Mouse (Mus musculus): Measurements from ENCODE around the gene Ppm1n. TPM values are rescaled to one million over a fixed set of nuclear protein-coding genes. Genes with fewer than 3 reads are reported as not detected.

Gene Ppm1n
- polyA plus RNA-seq, 1 experiment from 2014 or later, result not detected

DNA sequence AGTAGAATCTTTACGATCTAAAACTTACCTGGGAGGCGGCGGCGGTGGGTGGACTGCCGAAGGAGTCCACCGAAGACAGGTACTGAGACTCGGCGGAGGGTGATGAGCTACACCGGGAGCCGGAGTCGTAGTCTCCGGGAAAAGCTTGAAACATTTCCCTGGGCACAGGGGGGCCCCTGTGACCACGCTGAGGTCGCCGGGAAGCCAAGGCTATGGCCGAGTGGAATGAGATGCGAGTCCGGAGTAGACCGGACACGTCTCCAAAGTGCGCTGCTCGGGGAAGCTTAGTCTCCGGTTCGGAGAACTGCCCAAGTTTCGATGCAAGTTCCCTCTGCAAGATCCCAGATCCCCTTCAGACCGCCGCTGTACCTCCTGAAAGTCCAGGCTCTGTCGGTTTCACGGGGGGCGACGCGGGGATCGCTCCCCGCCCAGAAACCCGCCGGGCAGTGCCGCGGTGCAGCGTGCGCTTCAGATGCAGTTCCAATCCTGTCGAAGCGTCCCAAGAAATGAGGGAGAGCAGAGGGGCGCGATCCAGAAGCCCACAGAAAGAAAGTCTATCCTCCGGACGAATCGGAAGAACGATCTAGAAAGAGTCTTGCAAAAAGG, 29.5 kb upstream of the Ppm1n start:
- no peak overlapping the region; the same call in 1 of the 2 replicates for H3K27ac ChIP-seq (ENCODE audit: low read length)
- no peaks in the 10 kb centered on the region for H3K9me3 ChIP-seq (ENCODE audit: control insufficient read depth, low read length)
- H3K4me3 ChIP-seq (ENCODE audit: low read length), result peak overlapping the region; percentile 65
- peak overlapping the region; percentile 100 for H3K4me2 ChIP-seq (ENCODE audit: low read depth, low read length)
- H3K27me3 ChIP-seq (ENCODE audit: control insufficient read depth, insufficient read depth, low read depth, low read length), result peaks cover 29% of the 10 kb centered on the region
- WGBS, result under 1% methylated on average over 48 of the region's 48 CpGs
- H3K36me3 ChIP-seq (ENCODE audit: control insufficient read depth, insufficient read depth, low read length), result no peaks in the 10 kb centered on the region
- H3K9ac ChIP-seq (ENCODE audit: low read length), result peak overlapping the region; percentile 64
- ATAC-seq (ENCODE audit: low read depth), result no peak
- peaks cover 22% of the 10 kb centered on the region for H3K4me1 ChIP-seq (replicated peaks; ENCODE audit: control insufficient read depth, insufficient read depth, low read length)

DNA sequence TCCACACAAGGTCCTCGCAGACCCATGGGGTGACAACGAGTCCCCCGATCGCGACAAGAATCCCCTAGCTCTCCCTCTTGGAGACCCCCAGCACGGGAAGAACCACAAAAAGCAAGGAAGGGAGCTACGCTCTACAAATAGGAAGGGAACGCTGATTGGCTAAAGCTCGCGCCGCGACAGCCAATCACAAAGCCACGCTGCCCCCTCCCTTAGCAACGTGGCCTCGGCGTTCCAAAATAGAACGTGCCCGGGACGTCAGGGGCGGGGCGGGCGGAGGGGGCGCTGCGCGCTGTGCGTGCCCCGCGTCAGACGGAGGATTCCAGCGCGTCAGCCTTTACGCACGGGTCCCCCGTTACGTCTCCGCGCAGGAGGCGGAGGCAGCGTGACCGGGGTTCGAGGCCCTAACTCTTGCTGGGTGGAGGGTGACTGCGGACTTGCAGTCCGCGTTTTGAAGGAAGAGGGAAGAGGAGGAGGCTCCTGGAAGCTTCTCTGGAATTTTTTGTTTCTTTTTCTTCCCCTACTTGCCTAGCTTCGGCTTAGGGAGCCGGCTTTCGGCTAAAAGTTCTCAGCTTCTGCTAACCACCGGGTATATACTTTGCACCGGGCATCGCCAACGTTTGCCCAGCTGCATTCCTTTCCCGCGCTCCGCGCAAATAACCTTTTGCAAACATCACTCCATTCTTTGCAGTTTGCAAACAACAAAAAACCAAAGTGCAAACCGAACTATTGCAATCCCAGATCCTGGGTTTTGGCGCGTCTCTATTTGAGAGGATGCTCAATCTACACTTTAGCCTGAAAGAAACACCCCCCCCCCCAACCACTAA, 28.8 kb upstream of the Ppm1n start:
- Histone ChIP-seq H3K36me3 (ENCODE audit: control insufficient read depth, insufficient read depth, low read length) (no peaks in the 10 kb centered on the region), H3K9ac (ENCODE audit: low read length) (peak overlapping the region; percentile 64), H3K4me2 (ENCODE audit: low read depth, low read length) (peak overlapping the region; percentile 100), H3K27me3 (ENCODE audit: control insufficient read depth, insufficient read depth, low read depth, low read length) (peaks cover 36% of the 10 kb centered on the region), H3K4me1 (replicated peaks; ENCODE audit: control insufficient read depth, insufficient read depth, low read length) (peaks cover 28% of the 10 kb centered on the region), H3K9me3 (ENCODE audit: control insufficient read depth, low read length) (no peaks in the 10 kb centered on the region), H3K4me3 (ENCODE audit: low read length) (peak overlapping the region; percentile 65), H3K27ac (ENCODE audit: low read length) (peak overlapping the region; percentile 62)
- under 1% methylated on average over 58 of the region's 58 CpGs for WGBS
- peak; percentile 88 for ATAC-seq (ENCODE audit: low read depth)

DNA sequence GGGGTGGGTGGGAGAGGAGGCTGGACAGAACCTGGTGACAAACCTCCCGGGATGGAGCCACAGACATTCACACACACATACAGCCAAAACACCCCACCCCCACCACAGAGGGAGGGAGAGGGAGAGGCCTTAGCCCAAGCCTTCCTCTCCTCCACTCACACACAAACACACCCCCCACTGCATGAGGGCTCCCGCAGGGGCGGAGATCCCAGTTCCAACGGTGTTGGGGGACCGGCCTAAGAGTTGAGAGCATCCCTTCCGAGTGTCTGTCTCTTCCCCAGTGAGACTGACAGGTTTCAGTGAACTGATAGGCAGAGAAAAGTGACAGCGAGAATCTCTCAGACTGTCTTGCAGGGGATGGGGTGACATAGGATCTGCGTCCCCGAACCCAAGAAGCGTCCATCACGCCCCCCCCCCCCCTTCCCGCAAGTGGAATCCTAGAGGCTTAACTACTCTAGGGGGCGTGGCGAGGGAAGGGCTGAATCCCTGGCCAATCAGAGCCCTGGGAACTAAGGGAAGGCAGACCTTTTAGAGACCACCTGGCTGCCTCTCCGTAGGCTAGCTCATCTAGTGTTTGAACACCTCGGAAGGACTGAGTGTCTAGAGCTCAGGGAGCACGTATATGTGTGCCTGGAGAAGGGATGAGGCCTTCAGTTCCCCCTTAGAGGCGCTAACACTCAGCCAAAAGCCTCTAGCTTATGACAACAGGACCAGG, 28.0 kb upstream of the Ppm1n start:
- 2% methylated on average over 18 of the region's 18 CpGs for WGBS
- Histone ChIP-seq H3K4me3 (ENCODE audit: low read length) (peak overlapping the region; percentile 65), H3K4me1 (replicated peaks; ENCODE audit: control insufficient read depth, insufficient read depth, low read length) (peaks cover 30% of the 10 kb centered on the region), H3K4me2 (ENCODE audit: low read depth, low read length) (peak overlapping the region; percentile 100), H3K27ac (ENCODE audit: low read length) (peak overlapping the region; percentile 62), H3K9ac (ENCODE audit: low read length) (peak overlapping the region; percentile 61), H3K36me3 (ENCODE audit: control insufficient read depth, insufficient read depth, low read length) (no peaks in the 10 kb centered on the region), H3K9me3 (ENCODE audit: control insufficient read depth, low read length) (no peaks in the 10 kb centered on the region), H3K27me3 (ENCODE audit: control insufficient read depth, insufficient read depth, low read depth, low read length) (peaks cover 44% of the 10 kb centered on the region)
- peak; percentile 63 for ATAC-seq (ENCODE audit: low read depth)

DNA sequence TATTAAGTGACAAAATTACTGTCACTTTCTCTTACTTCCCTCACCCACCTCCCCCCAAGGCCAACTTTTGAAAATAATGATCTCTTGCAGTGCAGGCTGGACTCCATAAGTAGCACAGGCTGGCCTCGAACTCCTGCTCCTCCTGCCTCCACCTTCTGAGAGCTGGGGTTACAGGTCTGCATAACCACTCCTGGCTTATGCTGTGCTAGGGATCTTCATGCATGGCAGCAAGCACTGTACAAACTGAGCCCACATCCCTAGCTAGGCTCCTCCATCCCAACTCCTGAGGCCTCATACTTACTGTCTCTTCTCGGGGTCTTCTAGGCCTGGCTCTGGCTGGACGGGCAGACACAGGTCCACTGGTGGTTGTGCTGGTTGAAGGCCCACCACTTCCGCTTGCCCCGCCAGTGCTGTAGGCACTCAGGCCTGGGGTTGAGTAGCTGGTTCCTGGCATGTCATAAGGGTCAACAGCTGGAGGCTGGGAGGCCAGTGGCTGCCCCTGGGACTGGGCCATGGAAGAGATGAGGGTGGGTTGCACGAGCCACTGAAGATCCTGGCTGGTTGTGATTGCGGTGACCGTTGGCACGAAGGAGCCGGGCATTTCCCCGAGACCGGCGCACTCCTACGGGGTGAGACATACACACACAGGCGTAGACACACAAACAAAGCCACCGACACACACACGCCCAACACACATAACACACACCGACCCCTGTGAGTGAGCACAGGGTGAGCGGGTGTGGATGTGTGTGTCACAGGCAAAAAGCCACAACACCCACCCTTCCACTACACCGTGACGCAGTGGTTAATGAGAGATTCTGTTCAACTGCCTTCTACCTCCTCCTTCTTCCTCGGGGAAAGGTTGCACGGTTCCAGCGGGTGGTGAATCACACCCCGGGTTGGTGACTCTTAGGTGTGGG, 27.2 kb upstream of the Ppm1n start:
- no peak overlapping the region for H3K4me3 ChIP-seq (ENCODE audit: low read length)
- H3K27me3 ChIP-seq (ENCODE audit: control insufficient read depth, insufficient read depth, low read depth, low read length), result peaks cover 51% of the 10 kb centered on the region
- H3K9ac ChIP-seq (ENCODE audit: low read length), result no peak overlapping the region

DNA sequence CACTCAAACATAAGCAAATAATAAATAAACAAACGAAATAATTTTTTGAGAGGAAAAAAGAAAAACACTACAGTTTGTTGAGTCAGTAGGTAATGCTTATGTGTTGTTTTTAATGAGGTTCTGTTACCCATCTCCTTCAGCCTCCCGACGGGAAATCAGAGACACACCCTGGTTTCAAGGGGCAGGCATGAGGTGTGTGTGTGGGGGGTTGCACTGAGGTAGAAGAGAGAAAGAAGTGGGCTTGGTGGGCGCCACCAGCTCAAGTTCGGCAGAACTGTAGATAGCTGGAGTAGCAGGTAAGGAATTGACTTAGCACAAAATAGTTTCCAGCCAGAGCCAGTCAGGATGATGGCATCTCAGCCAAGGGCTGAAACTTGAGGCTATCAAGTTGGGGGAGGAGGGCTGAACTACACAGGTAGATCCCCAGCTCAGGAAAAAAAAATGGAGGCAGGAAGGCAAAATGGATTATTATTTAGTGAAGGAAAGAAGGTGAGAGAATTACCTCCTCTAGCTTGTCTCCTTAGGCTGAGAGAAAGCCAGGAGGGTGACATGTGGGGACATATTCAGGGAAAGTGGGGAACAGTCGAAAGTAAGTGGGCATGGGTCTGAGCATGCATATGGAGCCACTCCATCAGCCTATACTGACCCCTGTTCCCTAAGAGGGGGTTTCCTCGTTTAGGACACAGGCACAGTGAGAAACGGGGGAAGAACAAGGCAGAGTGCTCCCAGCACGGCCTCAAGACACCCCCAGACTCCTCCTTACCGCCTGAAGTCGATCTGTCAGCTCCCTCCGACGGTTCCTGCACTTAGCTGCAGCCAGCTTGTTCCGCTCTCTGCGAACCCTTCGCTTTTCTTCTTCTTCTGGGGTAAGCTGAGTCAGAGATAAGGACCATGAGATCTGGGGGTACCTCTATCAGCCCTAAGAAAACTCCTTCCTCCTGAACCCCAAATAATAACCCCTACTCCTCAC, 26.2 kb upstream of the Ppm1n start:
- 43% methylated on average over 16 of the region's 16 CpGs for WGBS
- Histone ChIP-seq H3K4me3 (ENCODE audit: low read length) (no peak overlapping the region), H3K27ac (ENCODE audit: low read length) (no peak overlapping the region), H3K36me3 (ENCODE audit: control insufficient read depth, insufficient read depth, low read length) (no peaks in the 10 kb centered on the region), H3K4me2 (ENCODE audit: low read depth, low read length) (no peak overlapping the region), H3K9me3 (ENCODE audit: control insufficient read depth, low read length) (no peaks in the 10 kb centered on the region), H3K9ac (ENCODE audit: low read length) (no peak overlapping the region), H3K4me1 (replicated peaks; ENCODE audit: control insufficient read depth, insufficient read depth, low read length) (peaks cover 37% of the 10 kb centered on the region), H3K27me3 (ENCODE audit: control insufficient read depth, insufficient read depth, low read depth, low read length) (peaks cover 58% of the 10 kb centered on the region)
- no peak for ATAC-seq (ENCODE audit: low read depth)

More for the DNA sequence above, 27.2 kb upstream of the Ppm1n start:
- 66% methylated on average over 25 of the region's 25 CpGs for WGBS
- Histone ChIP-seq H3K27ac (ENCODE audit: low read length) (no peak overlapping the region), H3K4me1 (replicated peaks; ENCODE audit: control insufficient read depth, insufficient read depth, low read length) (peaks cover 30% of the 10 kb centered on the region), H3K4me2 (ENCODE audit: low read depth, low read length) (no peak overlapping the region; the same call in 1 of the 2 replicates), H3K36me3 (ENCODE audit: control insufficient read depth, insufficient read depth, low read length) (no peaks in the 10 kb centered on the region), H3K9me3 (ENCODE audit: control insufficient read depth, low read length) (no peaks in the 10 kb centered on the region)
- no peak for ATAC-seq (ENCODE audit: low read depth)

DNA sequence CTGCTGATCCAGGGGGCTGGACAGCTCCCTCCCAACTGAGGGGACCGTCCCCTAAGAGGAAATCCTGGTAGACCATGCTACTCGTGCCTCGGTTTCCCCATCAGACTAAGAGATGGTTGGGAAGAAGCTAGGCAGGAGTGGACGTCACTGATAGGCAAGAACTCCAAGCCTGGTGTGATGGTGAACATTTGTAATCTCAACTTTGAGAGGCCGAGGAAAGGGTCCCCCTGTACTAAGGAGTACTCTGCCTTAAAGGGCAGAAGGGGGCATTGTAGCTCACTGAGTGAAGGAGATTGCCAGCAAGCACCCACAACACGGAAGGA, 25.5 kb upstream of the Ppm1n start:
- Histone ChIP-seq H3K4me1 (replicated peaks; ENCODE audit: control insufficient read depth, insufficient read depth, low read length) (peaks cover 34% of the 10 kb centered on the region), H3K27me3 (ENCODE audit: control insufficient read depth, insufficient read depth, low read depth, low read length) (peaks cover 58% of the 10 kb centered on the region)
- 7% methylated on average over 6 of the region's 6 CpGs for WGBS

DNA sequence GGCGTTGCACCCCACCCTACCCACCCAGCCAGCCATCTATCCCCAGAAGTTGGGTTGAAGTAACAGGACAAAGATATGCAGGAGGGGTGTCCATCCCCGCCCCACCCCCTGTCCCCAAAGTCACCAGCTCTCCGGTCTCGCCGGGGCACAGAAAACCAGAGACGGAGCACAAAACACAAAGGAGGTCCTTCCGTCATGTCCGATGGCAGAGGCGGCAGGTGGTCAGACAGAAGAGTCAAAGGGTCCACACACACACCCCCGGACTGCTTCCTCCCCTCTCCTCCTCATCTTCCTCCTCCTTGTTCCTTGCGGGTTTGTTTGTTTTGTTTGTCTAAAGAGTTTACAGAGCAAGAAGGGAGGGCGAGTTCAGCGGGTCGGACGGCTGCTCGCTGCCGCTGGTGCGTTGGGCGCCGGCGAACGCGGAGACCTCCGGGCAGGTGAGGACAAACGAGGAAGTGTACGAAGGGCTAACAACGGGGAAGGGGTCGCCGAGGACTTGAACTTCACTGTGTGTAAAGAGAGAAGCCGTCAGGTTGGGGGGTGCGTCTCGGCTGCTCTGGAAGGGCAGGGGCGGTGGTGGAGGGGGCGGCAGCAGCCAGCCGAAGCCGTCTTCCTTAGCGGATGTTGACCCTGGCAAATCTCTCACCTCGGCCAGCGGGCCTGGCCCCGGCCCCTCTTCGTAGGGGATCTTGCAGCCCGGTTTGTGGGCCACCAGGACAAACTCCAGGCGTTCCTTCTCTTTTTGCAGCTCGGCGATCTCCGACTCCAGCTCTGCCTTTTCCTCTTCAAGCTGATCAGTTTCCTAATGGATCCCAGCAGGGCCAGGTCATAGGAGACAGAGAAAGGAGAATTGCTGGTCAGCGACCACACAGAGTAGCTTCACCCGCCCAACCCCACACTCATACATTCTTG, 24.9 kb upstream of the Ppm1n start:
- no peak for ATAC-seq (ENCODE audit: low read depth)
- Histone ChIP-seq H3K27me3 (ENCODE audit: control insufficient read depth, insufficient read depth, low read depth, low read length) (peaks cover 58% of the 10 kb centered on the region), H3K4me3 (ENCODE audit: low read length) (peak overlapping the region; percentile 46), H3K9ac (ENCODE audit: low read length) (peak overlapping the region; percentile 55; the same call in 1 of the 2 replicates), H3K9me3 (ENCODE audit: control insufficient read depth, low read length) (no peaks in the 10 kb centered on the region), H3K27ac (ENCODE audit: low read length) (no peak overlapping the region), H3K4me2 (ENCODE audit: low read depth, low read length) (peak overlapping the region; percentile 59), H3K36me3 (ENCODE audit: control insufficient read depth, insufficient read depth, low read length) (no peaks in the 10 kb centered on the region), H3K4me1 (replicated peaks; ENCODE audit: control insufficient read depth, insufficient read depth, low read length) (peaks cover 33% of the 10 kb centered on the region)
- 2% methylated on average over 48 of the region's 48 CpGs for WGBS

More for the DNA sequence above, 25.5 kb upstream of the Ppm1n start:
- ATAC-seq (ENCODE audit: low read depth), result no peak
- H3K9me3 ChIP-seq (ENCODE audit: control insufficient read depth, low read length), result no peaks in the 10 kb centered on the region
- no peak overlapping the region; the same call in 1 of the 2 replicates for H3K9ac ChIP-seq (ENCODE audit: low read length)
- H3K27ac ChIP-seq (ENCODE audit: low read length), result no peak overlapping the region
- no peaks in the 10 kb centered on the region for H3K36me3 ChIP-seq (ENCODE audit: control insufficient read depth, insufficient read depth, low read length)
- no peak overlapping the region for H3K4me3 ChIP-seq (ENCODE audit: low read length)
- H3K4me2 ChIP-seq (ENCODE audit: low read depth, low read length), result no peak overlapping the region; the same call in 1 of the 2 replicates

All from lung, embryonic 16.5 days (tissue).